Mouse (Mus musculus) cortical plate, adult 2 months (tissue): ENCODE results near the gene Lrrk1. TPM values are rescaled to one million over a fixed set of nuclear protein-coding genes. Genes with fewer than 3 reads are reported as not detected.

ENCODE experiments used
- H3K27ac ChIP-seq: fragments of 200-500 bp; 2 replicates; pipeline ENCODE4 v1.5.1; 2012; ENCODE audit warnings: low read length, control low read depth, inconsistent platforms; ENCODE audit not compliant: insufficient read depth
- H3K4me1 ChIP-seq: fragments of 200-500 bp; 2 replicates; pipeline ENCODE4 v1.6.1; 2011; ENCODE audit warnings: low read length; ENCODE audit not compliant: control insufficient read depth, insufficient read depth
- H3K4me3 ChIP-seq: fragments of 200-500 bp; 2 replicates; pipeline ENCODE4 v1.5.1; 2011; ENCODE audit warnings: mild to moderate bottlenecking, low read length, control low read depth; ENCODE audit not compliant: insufficient read depth
- CTCF ChIP-seq: fragments of 200-500 bp; IDR thresholded peaks from 2 replicates; pipeline ENCODE4 v1.5.1; 2011; ENCODE audit warnings: mild to moderate bottlenecking, control low read depth, low read length; ENCODE audit not compliant: insufficient read depth; ENCODE audit errors: extremely low read depth
- POLR2A ChIP-seq: fragments of 200-500 bp; IDR thresholded peaks from 2 replicates; pipeline ENCODE4 v1.6.1; 2011; ENCODE audit warnings: mild to moderate bottlenecking, low read length, control low read depth; ENCODE audit not compliant: insufficient read depth; ENCODE audit errors: extremely low read depth
- polyA plus RNA-seq: library from polyadenylated mRNA; depleted of rRNA; stranded (reverse); fragments of >200 nt; gene quantifications from 2 replicates; pipeline ENCODE4 v1.2.3, GENCODE M21; 2012; rRNA removed

Lrrk1 gene
- polyA plus RNA-seq, 1 experiment = 3.5 TPM

DNA sequence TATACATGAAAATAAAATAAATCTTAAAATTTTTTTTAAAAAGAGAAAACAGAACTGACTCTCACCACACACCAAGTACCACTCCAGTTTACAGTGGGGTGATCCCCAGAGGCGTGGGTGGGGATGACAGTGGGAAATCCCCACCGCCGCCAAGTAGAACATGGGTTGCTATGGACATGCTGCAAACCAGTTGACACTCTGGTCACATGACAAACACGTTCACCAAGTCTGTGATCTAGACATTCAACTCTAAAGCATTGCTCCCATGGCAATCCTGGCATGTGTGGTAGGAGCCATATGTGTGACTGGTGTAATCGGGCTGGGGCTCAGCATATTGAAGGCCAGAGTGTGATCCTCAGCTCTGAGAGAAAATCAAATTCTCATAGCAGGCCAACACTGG lies 202.8 kb downstream of the Lrrk1 start:
- Histone ChIP-seq H3K4me3 (no peak overlapping the region), H3K27ac (no peak overlapping the region), H3K4me1 (no peaks in the 10 kb centered on the region)
- TF ChIP-seq CTCF (no peak), POLR2A (no peak)

DNA sequence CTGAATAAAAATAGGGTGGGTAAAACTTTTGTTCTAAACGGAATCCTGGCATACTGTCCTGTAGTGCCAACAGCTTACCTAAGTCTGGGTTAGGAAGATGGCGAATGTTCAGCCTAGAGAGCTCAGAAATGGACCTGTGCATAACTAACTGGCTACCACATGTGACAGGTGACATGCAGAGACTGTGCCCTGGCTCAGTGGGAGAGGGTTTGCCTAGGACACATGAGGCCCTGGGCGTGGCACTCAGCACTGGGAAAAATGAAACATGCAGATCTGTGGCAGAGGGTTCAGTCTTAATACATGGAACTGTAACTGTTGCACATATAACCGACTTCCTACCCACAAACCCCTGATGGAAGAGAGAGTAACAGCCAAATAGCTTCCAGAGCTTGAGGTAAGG lies 204.1 kb downstream of the Lrrk1 start:
- no peak for TF ChIP-seq POLR2A
- no peak for TF ChIP-seq CTCF
- H3K27ac ChIP-seq = no peak overlapping the region
- H3K4me1 ChIP-seq = no peaks in the 10 kb centered on the region
- H3K4me3 ChIP-seq = no peak overlapping the region

DNA sequence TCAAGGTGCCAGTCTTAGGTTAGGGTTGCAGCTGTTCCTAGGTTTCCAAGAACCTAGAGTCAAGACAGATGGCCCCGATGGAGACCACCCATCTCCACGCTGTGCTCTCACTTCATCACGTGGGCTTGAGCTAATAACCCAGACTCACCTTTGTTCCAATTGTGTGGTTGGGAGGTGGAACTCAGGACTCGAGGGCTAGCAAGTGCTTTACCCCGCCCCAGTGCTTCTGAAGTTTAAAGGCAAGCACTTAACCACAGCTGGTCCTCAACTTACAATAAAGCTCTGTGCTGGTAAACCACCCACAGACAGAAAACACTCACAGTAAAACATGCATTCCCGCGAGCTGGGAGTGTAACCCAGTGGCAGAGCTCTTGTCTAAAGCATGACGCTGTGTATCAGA lies 204.7 kb downstream of the Lrrk1 start:
- no peaks in the 10 kb centered on the region for H3K4me1 ChIP-seq
- TF ChIP-seq CTCF = no peak
- no peak for TF ChIP-seq POLR2A

DNA sequence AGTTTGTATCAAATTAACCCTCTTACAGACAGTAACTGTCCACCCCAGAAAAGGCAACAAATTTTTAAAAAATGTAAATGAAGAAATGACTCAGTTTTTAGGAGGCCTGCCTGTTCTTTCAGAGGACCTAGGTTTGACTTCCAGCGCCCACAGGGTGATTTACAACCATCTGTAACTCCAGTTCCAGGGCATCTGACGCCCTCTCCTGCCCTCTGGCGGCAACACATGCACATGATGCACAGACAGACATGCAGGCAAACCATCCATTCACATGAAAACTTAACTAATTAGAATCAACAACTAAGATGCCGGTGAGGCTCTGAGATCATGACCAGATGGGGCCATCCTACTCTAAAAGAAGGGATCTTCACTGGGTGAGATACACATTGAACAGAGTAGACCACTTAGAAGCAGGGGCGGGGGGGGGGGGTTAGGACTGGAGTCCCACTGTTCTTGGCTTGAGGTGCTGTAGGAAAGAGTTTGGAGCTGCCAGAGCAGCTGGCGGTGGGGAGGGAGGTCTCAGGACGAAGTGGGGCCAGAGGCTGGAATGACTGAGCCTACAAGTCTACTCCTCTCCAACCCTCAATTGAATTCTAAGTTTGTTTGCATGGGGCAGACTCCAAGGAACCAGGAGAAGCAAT lies 206.0 kb downstream of the Lrrk1 start:
- Histone ChIP-seq H3K27ac (no peak overlapping the region), H3K4me3 (no peak overlapping the region), H3K4me1 (no peaks in the 10 kb centered on the region)
- TF ChIP-seq POLR2A = no peak

More for the DNA sequence above, 204.7 kb downstream of the Lrrk1 start:
- no peak overlapping the region for H3K4me3 ChIP-seq
- no peak overlapping the region for H3K27ac ChIP-seq

DNA sequence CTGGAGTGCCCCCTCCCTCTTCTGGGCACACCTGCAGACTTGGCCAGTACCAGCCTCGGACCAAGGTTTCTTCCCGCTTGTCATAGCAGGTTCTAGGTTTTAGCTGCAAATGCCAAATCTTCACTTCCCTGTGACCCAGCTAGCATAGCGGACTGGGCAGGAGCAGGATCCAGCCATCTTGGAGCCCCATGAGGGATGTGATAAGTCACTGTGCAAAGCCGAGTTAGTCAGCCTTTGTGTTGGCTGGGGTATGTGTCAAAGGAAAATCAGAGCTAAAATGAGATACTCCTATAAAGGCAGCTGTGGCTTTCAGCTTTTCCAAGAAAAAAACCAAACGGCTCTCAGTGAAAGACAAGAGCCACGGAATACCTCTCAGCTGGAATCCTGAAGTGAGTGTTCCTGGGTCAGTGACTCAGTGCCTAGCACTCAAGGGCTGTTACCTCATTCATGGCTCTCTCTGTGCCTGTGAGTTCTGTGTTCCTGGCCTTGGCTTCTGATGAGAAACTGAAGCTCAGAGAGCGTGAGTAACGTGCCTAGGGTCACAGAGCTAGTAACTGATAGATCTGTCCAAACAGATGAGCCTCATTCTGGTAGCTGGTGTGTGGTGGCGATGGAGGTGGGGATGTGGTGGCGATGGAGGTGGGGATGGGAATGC lies 207.3 kb downstream of the Lrrk1 start:
- H3K4me3 ChIP-seq = no peak overlapping the region

DNA sequence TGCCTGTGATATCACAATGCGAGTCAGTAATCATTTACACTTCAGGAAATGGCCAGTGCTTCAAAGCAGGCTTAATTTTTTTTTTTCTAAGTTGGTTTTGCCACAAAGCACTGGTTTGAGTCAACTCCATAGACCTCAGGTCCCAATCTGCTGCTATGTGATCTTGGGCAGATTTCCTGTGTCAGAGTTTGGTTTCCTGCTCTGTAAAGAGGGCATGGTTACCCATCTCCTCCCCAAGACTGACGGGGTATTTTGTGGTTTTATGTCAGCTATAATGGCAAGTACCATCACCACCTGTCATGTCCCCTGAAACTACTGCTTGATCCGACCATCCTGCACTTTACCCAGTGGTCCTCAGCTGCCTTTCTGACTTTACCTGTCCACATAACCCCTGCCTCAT lies 207.9 kb downstream of the Lrrk1 start:
- H3K4me1 ChIP-seq = no peaks in the 10 kb centered on the region
- H3K4me3 ChIP-seq = no peak overlapping the region
- no peak overlapping the region for H3K27ac ChIP-seq

More for the DNA sequence above, 207.3 kb downstream of the Lrrk1 start:
- no peak overlapping the region for H3K27ac ChIP-seq
- H3K4me1 ChIP-seq = no peaks in the 10 kb centered on the region
- TF ChIP-seq CTCF (no peak), POLR2A (no peak)

DNA sequence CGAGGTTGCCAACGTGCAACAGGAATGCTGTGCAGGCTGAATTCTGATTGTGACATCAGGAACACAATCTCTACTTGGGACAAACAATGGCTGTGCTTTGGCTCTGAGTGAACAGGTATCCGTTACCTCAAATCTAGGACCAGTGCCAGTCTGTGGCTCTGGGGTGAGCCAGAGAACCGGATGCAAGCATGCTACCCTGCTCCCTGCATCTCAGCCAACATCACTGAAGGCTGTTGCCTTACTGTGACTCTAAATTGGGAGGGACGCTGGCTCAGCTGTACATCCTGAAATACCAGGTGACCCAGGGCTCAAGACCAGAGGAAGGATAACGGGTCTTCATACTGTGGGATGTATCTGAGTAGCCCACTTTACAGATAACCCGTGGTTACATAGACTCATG lies 208.4 kb downstream of the Lrrk1 start:
- Histone ChIP-seq H3K4me1 (no peaks in the 10 kb centered on the region), H3K4me3 (no peak overlapping the region), H3K27ac (no peak overlapping the region)
- TF ChIP-seq CTCF (no peak), POLR2A (no peak)

More for the DNA sequence above, 207.9 kb downstream of the Lrrk1 start:
- TF ChIP-seq CTCF (no peak), POLR2A (no peak)

DNA sequence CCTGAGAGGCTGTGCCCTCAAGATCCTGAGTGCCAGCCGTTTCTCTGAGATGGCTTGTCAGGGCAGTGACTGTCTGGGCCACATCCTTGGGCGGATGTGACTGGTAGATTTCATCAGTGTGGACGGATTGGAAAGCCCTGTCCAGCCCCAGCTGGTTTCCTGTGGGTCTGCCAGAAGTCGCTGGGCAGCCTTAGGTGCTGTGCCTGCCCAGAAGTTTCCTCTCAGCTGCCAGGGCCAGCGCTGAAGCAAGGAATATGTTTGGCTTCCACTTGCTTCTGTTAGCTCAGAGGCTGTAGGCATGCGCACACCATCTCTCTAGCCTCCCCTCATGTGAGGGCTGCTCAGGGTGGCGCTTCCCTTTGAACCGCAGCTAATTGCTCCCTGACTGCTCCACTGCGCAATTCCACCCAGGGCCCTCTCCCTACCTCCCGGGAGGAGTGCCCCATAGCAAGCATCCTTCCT lies 209.0 kb downstream of the Lrrk1 start:
- H3K4me1 ChIP-seq = no peaks in the 10 kb centered on the region
- H3K27ac ChIP-seq = no peak overlapping the region

DNA sequence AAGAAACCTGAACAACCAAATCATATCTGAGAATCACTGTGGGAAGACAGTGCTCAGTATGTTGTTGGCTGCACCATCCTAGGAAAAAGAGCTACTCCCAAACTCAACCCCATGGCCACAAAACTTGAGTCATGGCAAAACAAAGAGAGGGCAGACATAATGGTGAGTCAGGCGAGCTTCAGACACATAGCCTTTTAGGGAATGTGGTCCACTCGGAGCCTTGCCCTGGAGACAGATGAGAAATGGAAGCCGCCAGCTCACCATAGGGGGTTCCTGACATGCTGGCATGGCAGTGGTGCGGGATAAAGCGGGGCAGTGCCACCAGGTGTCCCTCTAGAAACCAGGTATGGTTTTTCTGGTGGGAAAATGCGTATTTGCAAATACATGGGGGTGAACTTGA lies 210.0 kb downstream of the Lrrk1 start:
- H3K4me3 ChIP-seq = no peak overlapping the region

More for the DNA sequence above, 209.0 kb downstream of the Lrrk1 start:
- TF ChIP-seq CTCF (no peak), POLR2A (no peak)
- no peak overlapping the region for H3K4me3 ChIP-seq

DNA sequence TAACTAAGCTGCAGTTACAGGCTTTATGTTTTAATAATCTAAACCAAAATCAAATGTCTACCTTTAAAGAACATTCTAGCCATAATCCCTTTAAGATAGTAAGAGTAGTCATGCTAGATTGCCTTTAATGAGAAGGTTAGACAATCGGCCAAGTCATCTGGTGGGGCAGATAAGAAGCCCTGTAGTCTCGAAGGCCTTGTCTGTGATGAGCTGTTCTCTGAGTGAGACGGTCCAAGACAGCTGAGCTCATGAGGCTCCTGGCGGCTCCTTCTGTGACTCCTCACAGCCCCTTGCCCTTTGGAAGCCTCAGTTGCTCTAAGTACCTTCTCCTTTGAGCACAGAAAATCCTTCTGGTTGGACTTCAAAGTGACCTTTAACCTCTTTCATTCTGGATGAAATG lies 211.2 kb downstream of the Lrrk1 start:
- H3K27ac ChIP-seq = no peak overlapping the region
- no peak overlapping the region for H3K4me3 ChIP-seq
- TF ChIP-seq POLR2A (no peak), CTCF (no peak)
- no peaks in the 10 kb centered on the region for H3K4me1 ChIP-seq

More for the DNA sequence above, 210.0 kb downstream of the Lrrk1 start:
- TF ChIP-seq CTCF (no peak), POLR2A (no peak)
- Histone ChIP-seq H3K4me1 (no peaks in the 10 kb centered on the region), H3K27ac (no peak overlapping the region)

Other genes starting within 250 kb of the Lrrk1 start
- not detected in 2 replicates for gene Gm10974, start 22.4 kb downstream of the Lrrk1 start, polyA plus RNA-seq
- gene Aldh1a3, start 39.2 kb upstream of the Lrrk1 start, polyA plus RNA-seq = 0.85 and 1.1 TPM in 2 replicates